Mouse (Mus musculus) urinary bladder, postnatal 36 days (tissue): ENCODE measurements around the gene Lgr4.

ENCODE experiments used
- DNase-seq, 2 experiments: peaks; one replicate each; pipeline ENCODE4 v3.0.0; 2022; ENCODE audit warnings: low spot score in 2 of 2, mixed read lengths in 1 of 2

Gene Lgr4

GRCm38 (mm10) chr2:109976181-109976580, 58.7 kb downstream of the Lgr4 start:
- no peak for DNase-seq

GRCm38 (mm10) chr2:109977322-109977721, 59.9 kb downstream of the Lgr4 start:
- no peak for DNase-seq

- no peak for DNase-seq
Measured at GRCm38 (mm10) chr2:109979209-109979608, 61.8 kb downstream of the Lgr4 start.

- DNase-seq = no peak
Measured at GRCm38 (mm10) chr2:109983435-109983834, 66.0 kb downstream of the Lgr4 start.

GRCm38 (mm10) chr2:109984930-109985329, 67.5 kb downstream of the Lgr4 start:
- no peak for DNase-seq

GRCm38 (mm10) chr2:109985560-109985959, 68.1 kb downstream of the Lgr4 start:
- DNase-seq = no peak

- DNase-seq = no peak
Measured at GRCm38 (mm10) chr2:109986036-109986785, 68.8 kb downstream of the Lgr4 start.

GRCm38 (mm10) chr2:109987946-109988345, 70.5 kb downstream of the Lgr4 start:
- DNase-seq = no peak

- DNase-seq = no peak
Measured at GRCm38 (mm10) chr2:109989196-109989595, 71.7 kb downstream of the Lgr4 start.

GRCm38 (mm10) chr2:109989679-109990473, 72.4 kb downstream of the Lgr4 start:
- DNase-seq = no peak

GRCm38 (mm10) chr2:109991754-109992153, 74.3 kb downstream of the Lgr4 start:
- no peak for DNase-seq

- DNase-seq = no peak
Measured at GRCm38 (mm10) chr2:109992448-109993073, 75.1 kb downstream of the Lgr4 start.

GRCm38 (mm10) chr2:109993404-109993803, 76.0 kb downstream of the Lgr4 start:
- DNase-seq = no peak

- DNase-seq = no peak
Measured at GRCm38 (mm10) chr2:109995061-109995460, 77.6 kb downstream of the Lgr4 start.

GRCm38 (mm10) chr2:109996411-109996810, 79.0 kb downstream of the Lgr4 start:
- DNase-seq = no peak

- no peak for DNase-seq
Measured at GRCm38 (mm10) chr2:110004668-110005067, 87.2 kb downstream of the Lgr4 start.

GRCm38 (mm10) chr2:110005164-110005563, 87.7 kb downstream of the Lgr4 start:
- no peak for DNase-seq

GRCm38 (mm10) chr2:110005596-110006239, 88.3 kb downstream of the Lgr4 start:
- no peak for DNase-seq

- DNase-seq = no peak
Measured at GRCm38 (mm10) chr2:110007423-110008267, 90.2 kb downstream of the Lgr4 start.

- no peak for DNase-seq
Measured at GRCm38 (mm10) chr2:110009449-110009848, 92.0 kb downstream of the Lgr4 start.

GRCm38 (mm10) chr2:110012184-110012725, 94.8 kb downstream of the Lgr4 start:
- DNase-seq = peak in 1 of 2 experiments; percentile 10
